Mouse (Mus musculus) forebrain, embryonic 14.5 days (tissue): ENCODE measurements at regions not wholly inside any gene's neighbourhood (a gene's known extent, or its start where the extent isn't known, plus 50 kb on each side); places are given as distances from the start of the nearest gene placed in this dataset.
A peak's percentile ranks its signal among the peaks of the same experiment; 100 is the strongest.

Experiments used
- ATAC-seq: fragments of 200-750 bp; cut with Nextera tagmentation; 2 replicates; pipeline ENCODE4 v1.8.0; 2017; ENCODE audit warnings: mild to moderate bottlenecking, moderate library complexity
- DNase-seq: peaks from one replicate; pipeline ENCODE4 v3.0.0-alpha.2; 2015; ENCODE audit warnings: low spot score
- H3K27ac ChIP-seq: fragments of 300-500 bp; sonication (generic); 2 replicates; pipeline ENCODE4 v1.5.1; 2014; ENCODE audit warnings: low read depth, mild to moderate bottlenecking, control low read depth, low read length, moderate library complexity
- H3K27me3 ChIP-seq: fragments of 300-500 bp; sonication (generic); replicated peaks from 2 replicates; pipeline ENCODE4 v1.6.1; 2014; ENCODE audit warnings: low read length, control low read depth, mixed read lengths; ENCODE audit not compliant: control insufficient read depth, insufficient read depth
- H3K36me3 ChIP-seq: fragments of 300-500 bp; sonication (generic); 2 replicates; pipeline ENCODE4 v1.6.1; 2014; ENCODE audit warnings: low read length, control low read depth; ENCODE audit not compliant: control insufficient read depth, insufficient read depth
- H3K4me1 ChIP-seq: fragments of 300-500 bp; sonication (generic); 2 replicates; pipeline ENCODE4 v1.6.1; 2014; ENCODE audit warnings: antibody characterized with exemption, low read length, control low read depth; ENCODE audit not compliant: control insufficient read depth, insufficient read depth
- H3K4me2 ChIP-seq: fragments of 300-500 bp; sonication (generic); 2 replicates; pipeline ENCODE4 v1.6.1; 2014; ENCODE audit warnings: mild to moderate bottlenecking, control low read depth, low read length
- H3K4me3 ChIP-seq: fragments of 300-500 bp; sonication (generic); 2 replicates; pipeline ENCODE4 v1.5.1; 2014; ENCODE audit warnings: low read depth, low read length, control low read depth
- H3K9ac ChIP-seq: fragments of 300-500 bp; sonication (generic); 2 replicates; pipeline ENCODE4 v1.6.1; 2014; ENCODE audit warnings: mild to moderate bottlenecking, low read length, control low read depth, moderate library complexity
- H3K9me3 ChIP-seq: fragments of 300-500 bp; sonication (generic); replicated peaks from 2 replicates; pipeline ENCODE4 v1.6.1; 2016; ENCODE audit warnings: low read length, control low read depth, mixed read lengths; ENCODE audit not compliant: control insufficient read depth
- WGBS: fragments of 180-500 bp; shearing (Covaris S2); extraction: QIAGEN DNeasy Blood & Tissue Kit; methylation state at CpG from one replicate; pipeline ENCODE4 v1.1.7; 2014; 5-methylcytosine and 5-hydroxymethylcytosine counted together

- Histone ChIP-seq H3K4me2 (no peak overlapping the region), H3K27me3 (no peaks in the 10 kb centered on the region), H3K27ac (peak overlapping the region; percentile 52; the same call in 1 of the 2 replicates), H3K4me1 (0 out of 2 replicates have a peak, but pooled peaks cover 3% of the 10 kb centered on the region), H3K36me3 (no peaks in the 10 kb centered on the region), H3K4me3 (no peak overlapping the region), H3K9ac (no peak overlapping the region), H3K9me3 (no peaks in the 10 kb centered on the region)
- ATAC-seq (no peak), DNase-seq (no peak)
- WGBS = 70% methylated on average over 7 of the region's 7 CpGs
Measured at GRCm38 (mm10) chr5:35169614-35170293, 64.2 kb upstream of the Lrpap1 start.

- 66% methylated on average over 5 of the region's 5 CpGs for WGBS
- H3K27me3 ChIP-seq = no peaks in the 10 kb centered on the region
- no peak for DNase-seq
- no peak overlapping the region for H3K4me2 ChIP-seq
- ATAC-seq = no peak
- H3K4me3 ChIP-seq = no peak overlapping the region
- H3K27ac ChIP-seq = no peak overlapping the region
- no peak overlapping the region for H3K9ac ChIP-seq
- 0 out of 2 replicates have a peak, but pooled peaks cover 3% of the 10 kb centered on the region for H3K4me1 ChIP-seq
- H3K36me3 ChIP-seq = no peaks in the 10 kb centered on the region
- H3K9me3 ChIP-seq = no peaks in the 10 kb centered on the region
Measured at GRCm38 (mm10) chr5:35168853-35169252, 63.3 kb upstream of the Lrpap1 start.

- Histone ChIP-seq H3K4me2 (no peak overlapping the region), H3K4me1 (0 out of 2 replicates have a peak, but pooled peaks cover 3% of the 10 kb centered on the region), H3K9me3 (no peaks in the 10 kb centered on the region), H3K27ac (no peak overlapping the region), H3K4me3 (no peak overlapping the region), H3K27me3 (no peaks in the 10 kb centered on the region), H3K9ac (no peak overlapping the region), H3K36me3 (no peaks in the 10 kb centered on the region)
- DNase-seq (no peak), ATAC-seq (no peak)
- WGBS = 91% methylated on average over 6 of the region's 6 CpGs
Measured at GRCm38 (mm10) chr5:35168369-35168768, 62.8 kb upstream of the Lrpap1 start.

GRCm38 (mm10) chr5:35165993-35166392 lies 60.4 kb upstream of the Lrpap1 start:
- no peak overlapping the region for H3K9ac ChIP-seq
- no peaks in the 10 kb centered on the region for H3K27me3 ChIP-seq
- H3K9me3 ChIP-seq = no peaks in the 10 kb centered on the region
- 0 out of 2 replicates have a peak, but pooled peaks cover under 1% of the 10 kb centered on the region for H3K4me1 ChIP-seq
- no peak overlapping the region for H3K4me3 ChIP-seq
- no peak overlapping the region for H3K4me2 ChIP-seq
- 85% methylated on average over 8 of the region's 8 CpGs for WGBS
- DNase-seq (no peak), ATAC-seq (no peak)
- H3K36me3 ChIP-seq = no peaks in the 10 kb centered on the region
- H3K27ac ChIP-seq = no peak overlapping the region

GRCm38 (mm10) chr5:35165459-35165858 lies 59.9 kb upstream of the Lrpap1 start:
- no peaks in the 10 kb centered on the region for H3K4me1 ChIP-seq
- no peak for ATAC-seq
- H3K27ac ChIP-seq = no peak overlapping the region
- H3K4me3 ChIP-seq = no peak overlapping the region
- H3K9me3 ChIP-seq = no peaks in the 10 kb centered on the region
- no peak overlapping the region for H3K9ac ChIP-seq
- WGBS = 70% methylated on average over 2 of the region's 2 CpGs
- no peaks in the 10 kb centered on the region for H3K36me3 ChIP-seq
- no peak for DNase-seq
- H3K4me2 ChIP-seq = no peak overlapping the region
- H3K27me3 ChIP-seq = no peaks in the 10 kb centered on the region

- no peak overlapping the region for H3K4me2 ChIP-seq
- no peak overlapping the region for H3K4me3 ChIP-seq
- no peaks in the 10 kb centered on the region for H3K9me3 ChIP-seq
- H3K36me3 ChIP-seq = no peaks in the 10 kb centered on the region
- no peak overlapping the region for H3K27ac ChIP-seq
- no peak overlapping the region for H3K9ac ChIP-seq
- no peak for ATAC-seq
- H3K4me1 ChIP-seq = peaks cover 8% of the 10 kb centered on the region
- DNase-seq = no peak
- WGBS = 95% methylated on average over 4 of the region's 4 CpGs
- H3K27me3 ChIP-seq = no peaks in the 10 kb centered on the region
Measured at GRCm38 (mm10) chr5:35162607-35163006, 57.0 kb upstream of the Lrpap1 start.

- Histone ChIP-seq H3K4me3 (no peak overlapping the region), H3K36me3 (no peaks in the 10 kb centered on the region), H3K27me3 (no peaks in the 10 kb centered on the region), H3K4me1 (peaks cover 8% of the 10 kb centered on the region), H3K9ac (no peak overlapping the region), H3K27ac (no peak overlapping the region), H3K4me2 (no peak overlapping the region), H3K9me3 (no peaks in the 10 kb centered on the region)
- 89% methylated on average over 3 of the region's 3 CpGs for WGBS
- ATAC-seq (no peak), DNase-seq (no peak)
Measured at GRCm38 (mm10) chr5:35162120-35162519, 56.6 kb upstream of the Lrpap1 start.

GRCm38 (mm10) chr5:35160929-35161815 lies 55.6 kb upstream of the Lrpap1 start:
- Histone ChIP-seq H3K9ac (no peak overlapping the region), H3K36me3 (no peaks in the 10 kb centered on the region), H3K4me2 (no peak overlapping the region), H3K27ac (no peak overlapping the region), H3K4me1 (peaks cover 8% of the 10 kb centered on the region), H3K4me3 (no peak overlapping the region), H3K9me3 (no peaks in the 10 kb centered on the region), H3K27me3 (no peaks in the 10 kb centered on the region)
- 84% methylated on average over 5 of the region's 5 CpGs for WGBS
- ATAC-seq (no peak), DNase-seq (no peak)

- DNase-seq = no peak
- Histone ChIP-seq H3K27ac (0 out of 2 replicates have a peak overlapping the region, but pooled peaks have one; percentile 39), H3K27me3 (no peaks in the 10 kb centered on the region)
Measured at GRCm38 (mm10) chr5:35159854-35160253, 54.3 kb upstream of the Lrpap1 start.

More at GRCm38 (mm10) chr5:35159854-35160253, 54.3 kb upstream of the Lrpap1 start:
- Histone ChIP-seq H3K4me3 (no peak overlapping the region), H3K4me2 (no peak overlapping the region), H3K9me3 (no peaks in the 10 kb centered on the region), H3K9ac (no peak overlapping the region), H3K36me3 (no peaks in the 10 kb centered on the region), H3K4me1 (peaks cover 8% of the 10 kb centered on the region)
- ATAC-seq = no peak
- WGBS = 74% methylated on average over 4 of the region's 4 CpGs
